Mouse (Mus musculus) MEL (cell line): ENCODE measurements around the gene Mmgt2.

Experiments
- CHD2 ChIP-seq: IDR thresholded peaks from 2 replicates; pipeline ENCODE4 v1.6.1; 2011; ENCODE audit warnings: low read length, improper control_type of control experiment
- CTCF ChIP-seq, 3 experiments: IDR thresholded peaks in 2 of 3; conservative IDR thresholded peaks in 1 of 3; 2 replicates each; pipeline ENCODE4 v1.5.1; 2011 to 2012; ENCODE audit warnings: low read length in 3 of 3, low read depth in 2 of 3, mild to moderate bottlenecking in 2 of 3, improper control_type of control experiment in 1 of 3, inconsistent platforms in 1 of 3, mixed read lengths in 1 of 3, moderate library complexity in 1 of 3; ENCODE audit not compliant: control insufficient read depth in 1 of 3, insufficient read depth in 1 of 3, poor library complexity in 1 of 3, severe bottlenecking in 1 of 3

GRCm38 (mm10) chr11:62699749-62700148, 51.3 kb downstream of the Mmgt2 start:
- TF ChIP-seq CTCF (IDR thresholded peaks at IDR 0.05 in 2 of 3, conservative IDR thresholded peaks at IDR 0.05 in 1 of 3; ENCODE audit: control insufficient read depth in 1 of 3, insufficient read depth in 1 of 3, low read depth in 2 of 3, low read length in 3 of 3, poor library complexity in 1 of 3, severe bottlenecking in 1 of 3) (peak in 2 of 3 experiments; percentile 20 to 68; a peak in 2 of 6 replicates), CHD2 (no peak)
